Mouse (Mus musculus) kidney, adult 9 months (tissue): ENCODE results near the gene Ciapin1.
"Not testable (repeated sequence)": the region's sequence is repeated elsewhere in the genome, so short reads cannot be mapped to it uniquely, and the experiment has no call there.

ENCODE experiments used
- DNase-seq: peaks from one replicate; pipeline ENCODE4 v3.0.0; 2022

Ciapin1 gene

DNA sequence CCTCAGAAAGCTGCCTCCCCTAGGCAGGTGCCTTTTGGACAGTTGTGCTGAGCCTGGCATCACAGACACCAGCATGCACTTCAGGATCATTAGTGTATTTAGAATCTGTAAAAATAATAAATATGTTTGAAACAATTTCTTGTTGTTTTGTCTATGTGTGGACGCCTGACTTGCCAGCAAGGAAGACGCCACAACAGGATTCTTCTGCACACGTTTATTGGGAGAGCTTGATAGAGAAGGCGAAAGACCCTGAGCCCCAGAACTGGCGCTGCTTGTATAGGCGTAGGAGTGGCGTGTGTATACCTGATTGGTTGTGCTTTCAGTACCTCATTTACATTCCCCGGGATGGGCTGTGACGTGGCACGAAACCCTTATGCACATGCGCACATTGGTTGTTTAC is 16.6 kb upstream of the Ciapin1 start:
- DNase-seq = not testable (repeated sequence)

DNA sequence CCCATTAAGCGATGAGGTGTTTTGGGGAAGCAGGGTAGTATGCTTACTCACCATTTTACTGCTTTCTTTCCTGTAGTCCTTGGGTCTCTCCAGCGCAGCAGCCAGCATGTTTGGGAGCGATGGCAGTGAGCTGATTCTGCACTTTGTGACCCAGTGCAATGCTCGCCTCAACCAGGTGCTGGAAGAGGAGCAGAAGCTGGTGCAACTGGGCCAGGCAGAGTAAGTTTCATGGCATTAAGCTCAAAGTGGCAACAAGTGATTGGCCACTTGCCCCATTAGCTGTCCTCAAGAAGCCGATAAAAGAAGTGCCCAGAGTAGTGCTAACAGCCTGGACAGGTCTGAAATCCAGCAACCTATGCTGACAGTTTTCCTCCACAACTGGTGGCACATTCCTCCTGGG is 11.9 kb upstream of the Ciapin1 start:
- no peak for DNase-seq

DNA sequence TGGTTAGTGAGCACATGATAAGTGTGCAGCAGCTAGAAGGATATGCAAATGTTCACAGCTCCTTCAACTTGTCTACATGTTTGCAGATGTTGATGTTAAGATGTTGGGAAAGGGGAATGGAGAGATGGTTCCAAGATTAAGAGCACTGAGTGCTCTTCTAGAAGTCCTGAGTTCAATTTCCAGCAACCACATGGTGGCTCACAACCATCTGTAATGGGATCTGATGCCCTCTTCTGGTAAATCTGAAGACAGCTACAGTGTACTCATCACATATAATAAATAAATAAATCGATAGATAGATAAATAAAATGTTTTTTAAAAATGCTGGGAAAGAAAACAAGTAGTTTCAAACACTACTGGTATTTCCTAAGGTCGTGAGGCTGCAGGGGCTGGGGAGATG is 3.0 kb upstream of the Ciapin1 start:
- no peak for DNase-seq

DNA sequence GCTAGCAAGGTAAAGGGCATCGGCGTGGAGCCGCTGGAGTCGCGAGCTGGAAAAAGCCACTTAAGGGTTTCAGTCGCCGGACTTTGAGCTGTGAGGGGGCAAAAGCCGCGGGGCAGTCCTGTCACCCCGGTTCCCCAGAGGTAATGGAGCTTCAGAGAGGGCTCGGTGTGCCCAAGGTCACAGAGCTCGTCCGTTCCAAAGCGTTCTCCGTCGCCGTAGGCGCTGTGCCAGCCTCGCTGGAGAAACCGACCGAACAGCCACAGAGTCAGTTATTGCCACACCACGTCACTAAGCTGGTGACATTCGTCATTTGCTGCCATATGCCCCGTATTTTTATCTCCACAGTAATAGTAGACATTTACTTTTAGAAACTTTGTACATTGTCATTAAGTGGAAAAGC is 442 bp upstream of the Ciapin1 start:
- DNase-seq = peak; percentile 85

DNA sequence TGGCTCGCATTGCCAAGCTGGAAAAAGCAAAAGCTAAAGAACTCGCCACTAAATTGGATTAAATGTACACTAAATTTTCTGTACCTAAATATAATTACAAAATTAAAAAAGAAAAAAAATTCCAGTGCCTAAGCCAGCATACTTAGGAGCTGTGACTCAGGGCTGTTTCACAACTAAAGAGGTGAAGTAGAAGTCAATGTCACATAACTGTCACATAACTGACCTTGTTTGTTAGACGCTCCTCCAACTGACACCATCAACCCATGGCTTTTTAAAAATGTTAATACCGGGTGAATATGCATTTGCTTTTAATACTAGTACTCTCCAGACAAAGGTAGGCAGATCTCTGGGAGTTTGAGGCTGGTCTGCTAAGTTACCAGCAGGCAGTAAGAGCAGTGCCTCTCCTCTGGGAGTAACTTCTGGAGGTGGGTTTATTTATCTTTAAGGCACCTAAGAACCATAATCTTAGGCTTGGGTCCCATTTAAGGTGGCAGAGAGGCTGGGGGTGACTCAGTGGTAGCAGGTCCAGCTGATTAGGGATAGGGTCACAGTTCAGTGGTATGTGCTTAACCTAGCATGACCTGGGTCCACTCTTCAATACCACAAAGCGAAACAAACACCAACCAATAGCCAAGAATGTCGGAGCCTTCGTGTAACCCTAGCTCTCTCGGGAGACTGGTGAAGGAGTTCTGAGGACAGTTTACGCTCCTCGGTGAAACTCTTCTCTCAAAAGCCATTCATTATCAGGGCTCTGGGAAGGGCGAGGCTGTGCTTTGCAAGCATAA is 1.5 kb downstream of the Ciapin1 start:
- DNase-seq = no peak

DNA sequence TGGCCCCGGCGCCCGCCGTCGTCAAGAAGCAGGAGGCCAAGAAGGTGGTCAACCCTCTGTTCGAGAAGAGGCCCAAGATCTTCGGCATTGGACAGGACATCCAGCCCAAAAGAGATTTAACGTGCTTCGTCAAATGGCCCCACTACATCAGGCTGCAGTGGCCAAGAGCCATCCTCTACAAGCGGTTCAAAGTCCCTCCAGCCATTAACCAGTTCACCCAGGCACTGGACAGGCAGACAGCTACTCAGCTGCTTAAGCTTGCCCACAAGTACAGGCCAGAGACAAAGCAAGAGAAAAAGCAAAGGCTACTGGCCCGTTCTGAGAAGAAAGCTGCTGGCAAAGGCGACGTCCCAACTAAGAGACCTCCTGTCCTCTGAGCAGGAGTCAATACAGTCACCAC is 2.4 kb downstream of the Ciapin1 start:
- peak; percentile 45 for DNase-seq

DNA sequence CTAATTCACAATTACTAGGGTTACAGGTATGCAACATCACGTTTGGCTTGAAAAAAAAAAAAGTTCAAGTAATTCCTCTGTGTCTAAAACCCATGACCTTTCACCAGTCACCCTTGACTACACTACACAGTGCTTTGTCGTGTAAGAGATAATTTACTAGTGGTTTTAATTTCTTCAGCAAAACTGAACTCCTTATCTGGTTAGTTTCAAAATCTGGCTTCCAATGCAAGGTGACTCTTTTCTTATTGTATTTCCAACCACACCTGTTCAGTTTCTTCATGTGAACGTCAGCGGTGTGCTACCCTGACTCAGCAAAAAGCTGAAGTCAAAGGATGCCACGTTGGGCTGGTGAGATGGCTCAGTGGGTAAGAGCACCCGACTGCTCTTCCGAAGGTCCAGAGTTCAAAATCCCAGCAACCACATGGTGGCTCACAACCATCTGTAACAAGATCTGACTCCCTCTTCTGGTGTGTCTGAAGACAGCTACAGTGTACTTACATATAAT is 4.2 kb downstream of the Ciapin1 start:
- peak; percentile 54 for DNase-seq

DNA sequence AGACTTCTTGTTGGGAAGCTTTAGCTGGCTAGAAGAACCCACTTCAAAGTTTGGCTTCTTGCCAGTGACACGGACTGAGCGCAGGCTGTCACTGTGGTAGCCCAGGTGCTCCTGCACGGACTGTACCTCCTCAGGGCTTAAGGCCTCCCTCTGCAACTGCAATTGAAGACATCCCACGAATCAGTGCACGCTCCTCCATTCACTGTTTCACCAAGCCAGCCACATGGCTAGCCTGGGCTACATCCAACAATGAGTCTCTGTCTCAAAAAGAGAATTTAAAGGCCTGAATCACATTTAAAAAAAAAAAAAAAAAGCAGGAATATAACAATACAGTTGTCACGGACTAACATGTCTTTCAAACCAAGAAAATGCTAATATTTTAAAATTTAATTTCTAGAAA is 9.9 kb downstream of the Ciapin1 start:
- no peak for DNase-seq

DNA sequence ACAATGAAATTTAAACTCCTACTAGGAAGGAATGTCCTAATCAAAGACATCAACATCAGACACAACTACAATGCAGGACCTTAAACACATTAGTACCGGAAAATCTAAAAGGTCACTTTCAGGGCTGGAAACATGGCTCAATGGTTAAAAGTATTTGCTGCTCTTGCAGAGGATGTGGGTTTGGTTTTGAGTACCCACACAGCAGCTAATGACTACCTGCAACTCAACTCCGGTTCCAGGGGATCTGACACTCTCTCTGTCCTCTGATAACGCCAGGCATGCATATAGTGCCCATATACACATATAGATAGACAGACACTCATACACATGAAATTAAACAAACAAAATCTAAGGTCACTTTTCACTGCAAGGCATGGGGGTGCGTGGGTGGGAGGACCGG is 11.9 kb downstream of the Ciapin1 start:
- DNase-seq = no peak

DNA sequence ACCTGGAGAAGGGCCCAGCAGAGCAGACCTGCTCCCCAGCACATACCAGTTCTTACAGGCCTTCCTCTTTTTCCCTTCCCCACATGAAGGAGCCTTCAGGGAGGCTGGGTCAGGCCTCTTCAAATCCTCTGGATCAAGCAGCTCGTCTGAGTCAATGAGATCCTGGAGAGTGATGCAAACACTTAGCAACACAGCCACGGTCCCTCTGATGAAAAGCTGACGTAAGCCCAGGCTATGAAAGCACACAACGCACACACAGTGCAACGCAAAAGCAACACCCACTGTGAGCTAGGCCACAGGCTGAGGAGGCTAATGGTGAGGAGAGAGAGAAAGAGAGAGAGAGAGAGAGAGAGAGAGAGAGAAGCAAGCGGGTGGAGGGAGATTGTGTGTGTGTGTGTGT is 13.0 kb downstream of the Ciapin1 start:
- DNase-seq = no peak

DNA sequence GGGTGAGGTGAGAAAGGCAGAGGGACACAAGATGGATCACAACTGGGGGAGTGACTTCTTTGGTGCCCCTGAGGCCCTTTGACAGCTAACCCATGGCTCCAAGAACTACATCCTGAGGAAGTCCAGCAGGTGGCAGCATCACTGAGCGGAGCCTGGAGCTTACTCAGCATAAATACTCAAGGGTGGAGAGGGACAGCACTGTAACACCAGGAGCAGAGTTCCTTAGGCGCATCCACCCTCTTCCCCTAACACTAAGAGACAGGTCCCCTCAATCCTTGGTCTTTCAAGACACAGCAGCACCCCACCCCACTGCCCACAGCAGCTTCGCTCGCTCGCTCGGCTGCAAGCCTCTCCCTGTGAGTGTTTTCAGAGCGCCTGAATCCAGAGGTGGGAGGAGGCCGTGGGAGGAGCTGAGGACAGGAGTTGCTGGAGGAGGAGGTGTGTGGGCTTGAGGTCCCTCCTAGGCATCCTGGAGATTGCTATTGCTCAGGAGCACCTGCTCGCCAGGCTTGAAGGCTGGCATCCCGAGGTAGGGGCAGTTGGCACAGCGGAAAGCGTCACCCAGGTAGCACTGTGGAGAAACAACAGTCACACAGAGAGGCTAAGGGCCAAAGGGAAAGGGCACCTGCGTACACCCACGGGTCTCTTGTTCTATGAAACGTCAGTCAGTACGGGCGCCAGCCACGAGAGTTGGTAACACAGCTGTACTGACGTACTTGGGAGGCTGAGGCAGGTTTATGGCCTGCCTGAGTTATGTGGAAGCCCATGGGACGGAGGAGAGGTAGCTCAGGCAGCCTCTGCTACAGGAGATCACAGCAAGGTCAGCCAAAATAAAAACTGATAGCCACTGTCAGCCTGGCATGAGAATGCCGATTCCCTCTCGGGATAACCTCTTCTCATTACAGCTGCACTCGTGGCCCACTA is 15.3 kb downstream of the Ciapin1 start:
- DNase-seq = peak; percentile 78

DNA sequence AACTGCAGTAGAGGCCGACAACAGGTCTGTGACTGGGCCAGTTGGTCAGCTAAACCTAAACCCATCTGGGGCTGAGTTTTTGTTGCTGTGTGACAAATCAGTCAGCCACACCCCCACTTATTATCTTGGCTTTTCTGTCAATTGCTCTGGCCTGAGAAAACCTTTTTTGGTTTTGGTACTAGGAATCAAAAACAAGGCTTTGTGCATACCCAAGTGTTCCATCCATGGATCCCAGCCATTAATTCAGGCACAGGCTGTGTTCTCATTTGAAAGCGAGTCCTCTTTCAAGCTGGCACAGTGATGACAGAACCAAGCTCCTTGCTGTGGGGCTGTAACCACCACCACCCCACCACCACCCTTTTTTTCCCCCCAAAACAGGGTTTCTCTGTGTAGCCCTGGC is 16.8 kb downstream of the Ciapin1 start:
- DNase-seq = no peak

DNA sequence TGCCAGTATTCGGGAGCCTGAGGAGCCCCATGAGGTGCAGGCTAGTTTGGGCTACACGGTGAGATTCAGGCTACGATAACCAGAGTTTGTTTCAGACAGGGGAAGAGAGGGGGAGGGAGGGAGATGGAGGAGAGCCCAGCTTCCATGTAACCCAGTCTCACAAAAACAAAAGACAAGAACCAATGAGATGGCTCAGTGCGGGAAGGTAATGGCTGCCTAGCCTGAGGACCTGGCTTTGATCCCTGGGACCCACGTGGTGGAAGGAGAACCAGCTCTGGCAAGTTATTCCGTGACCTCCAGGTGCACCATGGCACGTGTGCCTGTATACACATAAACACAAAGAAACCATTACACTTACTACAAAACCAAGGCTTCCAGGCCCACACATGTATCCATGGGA is 17.6 kb downstream of the Ciapin1 start:
- DNase-seq = peak; percentile 71

DNA sequence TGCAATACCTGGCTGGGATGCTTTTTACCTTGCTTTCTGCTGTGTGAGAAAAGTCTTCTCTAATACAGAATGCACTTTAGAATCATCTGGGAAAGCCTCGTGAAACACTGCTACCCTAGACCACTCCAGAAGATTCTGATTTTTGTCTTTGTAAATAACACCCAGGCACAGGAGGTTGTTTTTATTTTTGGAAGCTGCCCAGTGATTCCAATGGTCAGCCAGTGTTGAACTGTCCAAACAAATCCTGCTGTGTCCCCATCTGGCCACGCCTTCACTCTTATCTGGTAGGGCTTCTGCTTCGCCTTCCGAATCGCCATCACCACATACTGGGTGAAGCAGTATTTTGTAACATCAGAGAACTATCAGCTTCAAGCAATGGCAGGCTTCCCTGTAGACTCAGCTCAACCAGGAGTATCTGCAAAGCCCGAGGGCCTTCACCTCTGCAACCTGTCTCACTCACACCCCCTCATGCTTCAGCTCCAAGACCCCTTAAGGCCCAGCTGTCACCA is 18.4 kb downstream of the Ciapin1 start:
- no peak for DNase-seq

DNA sequence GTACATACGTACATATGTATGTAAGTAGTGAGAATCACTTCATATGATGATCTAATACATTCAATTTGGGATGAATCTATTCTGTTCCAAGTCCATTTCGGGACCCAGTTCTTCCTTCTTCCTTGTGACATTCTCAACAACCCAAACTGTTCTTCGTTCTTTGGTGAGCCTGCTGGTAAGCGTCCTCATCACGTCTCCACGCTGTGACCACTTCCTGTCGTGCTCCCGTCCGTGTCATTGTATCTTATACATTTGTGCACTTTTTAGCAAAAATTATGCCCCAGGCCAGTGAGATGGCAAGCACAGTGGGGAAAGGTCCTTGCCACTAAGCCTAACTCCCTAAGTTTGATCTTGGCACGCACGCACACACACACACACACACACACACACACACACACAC is 20.2 kb downstream of the Ciapin1 start:
- no peak for DNase-seq

DNA sequence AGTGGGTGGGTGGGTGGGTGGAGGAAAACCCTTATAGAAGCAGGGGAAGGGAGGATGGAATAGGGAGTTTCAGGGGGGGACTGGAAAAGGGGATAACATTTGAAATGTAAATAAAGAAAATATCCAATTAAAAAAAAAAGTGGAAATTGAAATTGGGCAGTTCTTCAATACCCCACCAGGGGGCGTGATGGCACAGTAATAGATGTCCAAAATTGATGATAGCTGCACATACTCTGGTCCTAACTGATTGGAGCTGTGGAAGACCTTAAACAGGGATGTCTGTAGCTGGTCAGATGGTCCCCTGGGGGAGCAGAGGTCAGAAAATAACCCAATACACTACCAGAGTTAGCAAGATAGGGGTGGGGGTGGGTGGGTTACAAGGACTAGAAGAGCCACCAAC is 23.6 kb downstream of the Ciapin1 start:
- DNase-seq = peak; percentile 53

DNA sequence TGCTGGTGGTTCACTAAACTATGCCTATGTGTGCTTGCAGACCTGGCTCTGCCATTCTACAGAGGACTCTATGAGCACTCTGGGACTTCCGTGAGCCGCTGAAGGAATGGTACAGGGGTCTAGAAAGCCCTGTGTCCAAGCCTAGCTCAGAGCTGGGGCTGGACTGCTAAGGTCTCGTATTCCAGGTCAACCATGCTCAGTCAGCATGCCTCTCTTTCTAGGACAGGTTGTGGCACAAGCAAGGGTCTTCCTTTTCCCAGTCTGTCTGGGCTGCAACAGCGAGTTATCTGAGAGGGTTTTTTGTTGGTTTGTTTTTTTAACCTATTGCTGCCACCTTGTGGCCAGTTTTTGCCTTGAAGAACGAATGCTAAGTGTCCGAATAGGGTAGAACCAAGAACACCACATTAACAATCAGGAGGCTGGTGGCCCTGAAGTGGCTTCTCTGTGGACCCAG is 25.5 kb downstream of the Ciapin1 start:
- peak; percentile 95 for DNase-seq

DNA sequence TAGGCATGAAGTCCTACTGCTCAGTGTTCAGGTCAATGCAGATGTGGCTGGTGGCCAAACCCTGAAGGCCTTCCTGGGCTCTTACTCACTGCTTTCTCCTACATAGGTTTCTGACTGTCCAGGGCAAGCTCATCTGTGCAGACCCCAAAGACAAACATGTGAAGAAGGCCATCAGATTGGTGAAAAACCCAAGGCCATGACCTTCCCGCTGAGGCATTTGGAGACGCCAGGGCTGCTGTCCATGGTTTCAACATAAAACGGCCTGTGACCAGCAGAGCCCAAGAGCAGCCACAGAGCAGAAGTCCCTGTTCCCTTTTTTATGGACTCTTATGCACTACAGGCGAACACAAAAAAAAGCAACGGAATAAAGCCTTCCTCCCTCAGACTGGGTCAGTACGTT is 26.5 kb downstream of the Ciapin1 start:
- DNase-seq = no peak

DNA sequence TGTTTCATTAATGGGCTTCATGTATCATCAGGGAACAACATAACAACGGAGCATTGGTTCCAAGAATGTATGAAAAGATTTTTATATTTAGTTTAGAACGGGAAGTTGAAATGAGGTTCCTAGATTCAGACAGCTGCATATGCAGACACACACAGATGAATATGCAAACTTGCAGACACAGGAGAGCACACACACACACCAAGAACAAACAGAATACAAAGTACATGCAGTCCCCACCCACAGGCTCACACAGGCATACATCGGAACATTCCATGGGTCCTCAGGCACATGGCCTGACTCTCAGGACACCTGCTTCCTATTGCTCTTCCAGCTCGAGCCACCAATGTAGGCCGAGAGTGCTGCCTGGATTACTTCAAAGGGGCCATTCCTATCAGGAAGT is 27.3 kb downstream of the Ciapin1 start:
- DNase-seq = no peak

DNA sequence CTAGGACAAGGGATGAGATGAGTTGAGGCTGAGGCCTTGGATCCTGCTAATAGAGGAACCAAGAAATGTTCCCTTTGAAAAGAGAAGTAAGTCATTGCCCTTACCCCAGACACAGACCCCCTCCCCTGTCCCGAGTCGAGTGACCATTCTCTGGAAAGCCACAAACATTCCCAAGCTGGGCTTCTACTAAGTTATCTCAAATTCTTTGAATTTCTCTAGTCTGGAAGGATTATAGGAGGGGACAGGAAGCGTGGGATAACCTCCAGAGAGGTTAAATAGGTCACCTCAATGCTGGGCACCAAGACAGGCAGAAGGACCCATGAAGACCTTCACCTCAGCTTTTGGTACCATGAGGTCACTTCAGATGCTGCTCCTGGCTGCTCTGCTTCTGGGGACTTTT is 28.0 kb downstream of the Ciapin1 start, which contains the start of gene Ccl17:
TSS of gene Ccl17 (plus strand) at position 301 of the 400 bp plus-strand sequence.
- DNase-seq = no peak

DNA sequence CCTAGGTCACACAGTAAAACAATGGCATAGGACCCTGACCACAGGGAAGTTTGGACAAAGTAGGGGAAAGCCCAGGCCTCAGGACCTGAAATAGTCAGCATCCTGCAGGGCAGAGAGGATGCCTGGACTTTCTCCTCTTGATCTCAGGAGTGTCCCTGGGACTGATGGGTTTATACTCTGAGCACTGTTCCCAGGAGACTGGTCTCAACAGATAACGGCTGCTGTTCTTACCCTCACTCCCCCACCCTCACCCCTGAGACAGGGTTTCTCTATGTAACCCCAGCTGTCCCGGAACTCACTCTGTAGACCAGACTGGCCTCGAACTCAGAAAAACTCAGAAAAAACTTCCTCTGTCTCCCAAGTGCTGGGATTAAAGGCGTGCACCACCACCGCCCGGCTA is 29.8 kb downstream of the Ciapin1 start:
- no peak for DNase-seq

DNA sequence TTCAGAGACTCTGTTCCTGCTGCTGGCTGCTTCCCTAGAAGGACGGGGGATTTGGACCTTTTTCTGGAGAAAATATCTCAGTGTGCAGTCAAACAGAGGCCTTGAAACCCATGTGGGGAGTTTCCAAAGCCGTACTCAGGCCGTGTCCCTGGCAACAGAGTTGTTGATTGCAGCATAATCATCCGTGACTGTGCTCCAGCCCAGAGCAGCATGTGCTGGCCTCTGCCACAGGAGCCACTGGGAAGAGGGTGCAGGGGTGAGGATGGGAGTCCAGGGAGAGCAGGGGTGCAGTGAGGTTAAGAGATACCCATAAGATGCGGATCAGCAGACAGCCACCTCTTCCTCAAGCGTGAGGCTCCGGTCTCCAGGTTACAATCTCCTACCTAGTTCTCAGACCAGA is 30.7 kb downstream of the Ciapin1 start:
- peak; percentile 41 for DNase-seq

DNA sequence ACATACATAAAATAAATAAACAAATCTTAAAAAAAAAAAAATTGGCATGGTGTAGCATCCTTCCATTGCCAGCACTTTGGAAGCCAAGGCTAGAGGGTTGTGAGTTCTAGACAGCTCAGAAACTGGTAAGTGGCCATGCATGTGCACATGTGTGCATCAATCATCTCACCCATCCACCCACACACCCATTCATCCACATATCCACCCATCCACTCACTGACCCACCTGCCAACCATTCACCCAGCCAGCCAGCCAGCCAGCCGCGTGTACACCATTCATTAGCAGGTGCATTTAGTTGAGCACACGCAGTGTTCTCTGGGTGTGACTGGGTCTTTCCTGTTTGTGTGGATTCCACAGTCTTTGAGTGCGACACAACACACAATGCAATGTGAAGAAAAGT is 32.3 kb downstream of the Ciapin1 start:
- no peak for DNase-seq
